Mouse (Mus musculus) hindbrain, embryonic 14.5 days (tissue): ENCODE data around the gene Srsf12. TPM values are rescaled to one million over a fixed set of nuclear protein-coding genes. Genes with fewer than 3 reads are reported as not detected.

ENCODE experiments used
- ATAC-seq: fragments of 200-750 bp; cut with Nextera tagmentation; 2 replicates; pipeline ENCODE4 v1.8.0; 2017; ENCODE audit warnings: moderate number of reproducible peaks, mild to moderate bottlenecking, moderate TSS enrichment, moderate library complexity; ENCODE audit not compliant: low FRiP score
- DNase-seq: peaks from one replicate; pipeline ENCODE4 v3.0.0-alpha.2; 2015; ENCODE audit warnings: low spot score
- H3K27ac ChIP-seq: fragments of 300-500 bp; sonication (generic); 2 replicates; pipeline ENCODE4 v1.5.1; 2014; ENCODE audit warnings: mild to moderate bottlenecking, moderate library complexity
- H3K27me3 ChIP-seq: fragments of 300-500 bp; sonication (generic); 2 replicates; pipeline ENCODE4 v1.6.1; 2014; ENCODE audit warnings: mild to moderate bottlenecking, low read length, mixed read lengths; ENCODE audit not compliant: control insufficient read depth, insufficient read depth
- H3K36me3 ChIP-seq: fragments of 300-500 bp; sonication (generic); replicated peaks from 2 replicates; pipeline ENCODE4 v1.6.1; 2014; ENCODE audit not compliant: control insufficient read depth, insufficient read depth
- H3K4me1 ChIP-seq: fragments of 300-500 bp; sonication (generic); replicated peaks from 2 replicates; pipeline ENCODE4 v1.6.1; 2014; ENCODE audit warnings: antibody characterized with exemption, low read length, mixed read lengths; ENCODE audit not compliant: control insufficient read depth, insufficient read depth
- H3K4me2 ChIP-seq: fragments of 300-500 bp; sonication (generic); replicated peaks from 2 replicates; pipeline ENCODE4 v1.6.1; 2014; ENCODE audit warnings: mild to moderate bottlenecking, moderate library complexity
- H3K4me3 ChIP-seq: fragments of 300-500 bp; sonication (generic); replicated peaks from 2 replicates; pipeline ENCODE4 v1.5.1; 2014; ENCODE audit warnings: mild to moderate bottlenecking, low read length
- H3K9ac ChIP-seq: fragments of 300-500 bp; sonication (generic); 2 replicates; pipeline ENCODE4 v1.6.1; 2014
- H3K9me3 ChIP-seq: fragments of 300-500 bp; sonication (generic); 2 replicates; pipeline ENCODE4 v1.6.1; 2016; ENCODE audit warnings: low read length; ENCODE audit not compliant: control insufficient read depth
- WGBS: fragments of 180-500 bp; shearing (Covaris S2); extraction: QIAGEN DNeasy Blood & Tissue Kit; methylation state at CpG from one replicate; pipeline ENCODE4 v1.1.7; 2014; 5-methylcytosine and 5-hydroxymethylcytosine counted together
- polyA plus RNA-seq: library from polyadenylated mRNA; unstranded; fragments of >200 nt; fragmentation: Nextera tagmentation; extraction: Ambion mirVana; gene quantifications from 2 replicates; pipeline ENCODE4 v1.2.1, GENCODE M21; 2014

The Srsf12 gene
- polyA plus RNA-seq, 1 experiment from 2014 or later: 68.5 TPM

DNA sequence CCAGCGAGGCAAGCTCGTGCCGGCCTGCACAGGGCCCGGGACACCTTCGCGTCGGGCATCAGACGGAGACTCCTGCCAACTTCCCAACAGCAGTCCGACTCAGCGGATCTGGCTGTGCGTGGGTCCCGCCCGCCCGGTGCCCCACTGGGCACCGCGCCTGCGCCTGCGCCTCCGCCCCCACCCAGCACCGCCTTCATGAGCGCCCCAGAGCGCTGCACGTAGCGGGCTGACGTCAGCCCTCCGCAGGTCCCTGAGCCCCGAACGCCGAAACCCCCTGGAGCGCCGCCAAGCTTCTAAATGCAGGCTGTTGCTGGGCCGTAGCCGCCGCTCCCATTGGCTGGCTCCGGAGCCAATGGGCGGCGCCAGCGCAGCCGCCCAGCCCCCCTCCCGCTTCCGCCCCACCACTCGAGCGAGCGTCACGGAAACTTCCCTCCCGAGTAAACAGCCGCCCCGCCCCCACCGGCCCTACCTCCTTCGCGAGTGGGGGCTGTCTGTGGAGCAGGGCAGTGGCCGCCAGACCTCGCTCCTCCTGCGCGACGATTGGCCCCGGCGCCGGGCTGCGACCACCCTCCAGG is 38.8 kb downstream of the Srsf12 start:
- peaks cover 13% of the 10 kb centered on the region for H3K4me1 ChIP-seq
- peak overlapping the region; percentile 98 for H3K27ac ChIP-seq
- H3K36me3 ChIP-seq: peaks cover 36% of the 10 kb centered on the region
- ATAC-seq (peak; percentile 94), DNase-seq (peak; percentile 98)
- 1% methylated on average over 52 of the region's 60 CpGs for WGBS
- no peaks in the 10 kb centered on the region for H3K9me3 ChIP-seq
- H3K4me3 ChIP-seq: peak overlapping the region; percentile 89
- peak overlapping the region; percentile 68 for H3K4me2 ChIP-seq
- H3K9ac ChIP-seq: peak overlapping the region; percentile 98
- H3K27me3 ChIP-seq: no peaks in the 10 kb centered on the region

DNA sequence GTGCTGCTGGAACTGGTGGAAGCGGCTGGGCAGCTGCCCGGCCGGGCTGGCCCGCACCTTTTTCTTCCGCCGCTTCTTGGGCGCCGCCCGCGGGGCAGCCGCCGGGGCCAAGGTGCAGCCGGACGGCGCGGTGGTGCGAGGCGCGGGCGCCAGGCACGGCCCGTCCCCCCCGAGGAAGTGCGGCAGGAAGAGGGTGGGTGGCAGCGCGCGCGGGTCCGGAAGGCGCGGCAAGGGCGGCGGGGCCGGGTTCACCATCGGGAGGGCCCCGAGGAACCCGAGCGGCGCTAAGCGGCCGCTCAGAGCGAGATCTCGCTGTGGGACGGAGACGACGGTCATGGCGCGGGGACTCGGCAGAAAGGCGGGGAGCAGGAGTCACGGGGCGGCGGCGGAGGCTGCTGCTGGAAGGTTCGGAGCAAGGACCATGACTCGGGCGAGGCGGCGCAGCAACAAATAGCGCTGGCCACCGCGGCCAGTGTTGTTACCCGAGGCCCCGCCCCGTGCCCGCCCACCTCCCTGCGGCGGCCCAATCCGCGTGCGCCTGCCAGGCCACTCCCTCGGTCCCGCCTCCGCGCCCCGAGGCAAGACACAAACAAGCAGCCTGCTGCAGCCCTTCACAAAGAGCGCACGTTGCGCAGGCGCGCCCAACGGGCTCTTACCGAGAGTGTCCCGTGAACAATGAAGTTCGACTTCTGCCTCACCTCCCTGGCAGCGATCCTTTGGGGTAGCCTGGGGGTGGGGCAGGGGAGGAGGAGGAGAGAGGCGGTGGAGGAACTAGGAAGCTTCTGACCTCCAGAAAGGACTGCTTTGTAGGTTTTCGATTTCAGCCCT is 39.5 kb downstream of the Srsf12 start:
- peak; percentile 97 for DNase-seq
- peak overlapping the region; percentile 68 for H3K4me2 ChIP-seq
- H3K9ac ChIP-seq: peak overlapping the region; percentile 98
- no peaks in the 10 kb centered on the region for H3K9me3 ChIP-seq
- H3K27ac ChIP-seq: peak overlapping the region; percentile 98
- under 1% methylated on average over 68 of the region's 88 CpGs for WGBS
- H3K27me3 ChIP-seq: no peaks in the 10 kb centered on the region
- ATAC-seq: peak; percentile 93
- peak overlapping the region; percentile 89 for H3K4me3 ChIP-seq
- peaks cover 29% of the 10 kb centered on the region for H3K36me3 ChIP-seq
- peaks cover 13% of the 10 kb centered on the region for H3K4me1 ChIP-seq

DNA sequence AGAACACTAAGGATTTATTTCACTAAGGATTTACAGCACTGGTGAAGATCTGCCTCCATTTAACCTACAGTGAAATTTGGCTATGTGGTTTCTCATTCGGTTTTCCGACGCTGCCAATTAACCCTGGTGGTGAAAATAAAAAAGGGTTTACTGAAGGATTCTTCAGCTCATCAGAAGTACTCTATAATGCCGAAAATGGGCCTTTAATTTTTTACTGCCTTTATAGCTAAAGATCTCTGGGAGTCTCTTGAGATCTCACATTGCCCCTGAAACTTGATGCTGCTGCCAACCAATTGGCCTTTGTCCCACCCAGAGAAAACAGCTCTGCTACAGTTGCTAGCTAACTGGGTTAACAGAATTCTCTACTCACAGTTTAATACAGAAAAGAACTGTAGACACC is 40.1 kb downstream of the Srsf12 start:
- DNase-seq: no peak
- H3K36me3 ChIP-seq: peaks cover 22% of the 10 kb centered on the region
- no peaks in the 10 kb centered on the region for H3K9me3 ChIP-seq
- ATAC-seq: no peak
- peak overlapping the region; percentile 89 for H3K4me3 ChIP-seq
- H3K4me1 ChIP-seq: peaks cover 13% of the 10 kb centered on the region
- WGBS: 1% methylated on average over 4 of the region's 4 CpGs
- H3K9ac ChIP-seq: peak overlapping the region; percentile 98
- H3K27ac ChIP-seq: peak overlapping the region; percentile 98
- H3K27me3 ChIP-seq: no peaks in the 10 kb centered on the region
- H3K4me2 ChIP-seq: peak overlapping the region; percentile 68

DNA sequence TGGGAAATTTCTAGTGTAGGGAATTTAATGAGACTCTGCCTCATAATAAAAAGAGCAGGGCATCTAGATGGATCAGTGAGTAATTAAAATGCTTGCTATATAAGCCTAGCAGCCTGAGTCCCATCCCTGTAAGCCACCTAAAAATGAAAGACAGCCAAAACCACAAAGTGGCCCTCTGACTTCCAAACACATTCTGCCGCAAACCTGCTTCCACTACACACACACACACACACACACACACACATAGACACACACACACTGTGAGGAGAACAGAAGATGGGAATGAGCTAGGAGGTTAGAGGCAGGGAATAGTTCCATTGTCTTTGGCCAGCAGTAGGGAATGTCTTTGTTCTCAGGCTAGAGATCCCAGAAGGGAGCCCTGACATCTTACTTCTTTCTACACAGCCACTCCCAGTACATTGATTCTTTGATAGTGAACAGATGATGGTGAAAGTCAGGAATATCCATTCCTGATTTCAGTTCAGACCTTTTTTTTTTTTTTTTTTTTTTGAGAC is 41.0 kb downstream of the Srsf12 start:
- no peak for ATAC-seq
- H3K27me3 ChIP-seq: no peaks in the 10 kb centered on the region
- peaks cover 13% of the 10 kb centered on the region for H3K4me1 ChIP-seq
- peaks cover 14% of the 10 kb centered on the region for H3K36me3 ChIP-seq
- WGBS: 56% methylated on average over 1 of the region's 1 CpGs
- H3K4me2 ChIP-seq: no peak overlapping the region
- no peaks in the 10 kb centered on the region for H3K9me3 ChIP-seq
- H3K27ac ChIP-seq: peak overlapping the region; percentile 98; the same call in 1 of the 2 replicates
- no peak for DNase-seq
- no peak overlapping the region for H3K9ac ChIP-seq
- no peak overlapping the region for H3K4me3 ChIP-seq

DNA sequence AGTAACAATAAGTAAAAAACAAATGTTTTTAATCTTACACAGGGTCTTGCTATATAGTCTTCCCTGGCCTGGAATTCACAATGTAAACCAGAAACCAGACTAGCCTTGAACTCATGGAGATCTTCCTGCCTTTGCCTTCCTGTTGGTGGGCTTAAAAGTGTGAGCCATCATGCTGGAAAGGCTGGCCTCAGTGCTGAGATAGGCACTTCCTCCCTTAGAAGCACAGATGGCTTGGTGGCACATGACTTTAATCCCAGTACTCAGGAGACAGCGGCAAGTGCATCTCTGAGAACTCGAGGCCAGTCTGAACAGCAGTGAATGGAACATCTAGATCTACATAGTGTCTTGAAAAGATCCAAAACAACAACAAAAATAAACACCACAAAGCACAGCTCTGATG is 42.1 kb downstream of the Srsf12 start:
- no peaks in the 10 kb centered on the region for H3K9me3 ChIP-seq
- no peak for ATAC-seq
- peaks cover 11% of the 10 kb centered on the region for H3K4me1 ChIP-seq
- H3K4me2 ChIP-seq: no peak overlapping the region
- H3K27ac ChIP-seq: no peak overlapping the region
- DNase-seq: no peak
- H3K27me3 ChIP-seq: no peaks in the 10 kb centered on the region
- 89% methylated on average over 2 of the region's 2 CpGs for WGBS
- H3K9ac ChIP-seq: no peak overlapping the region
- H3K36me3 ChIP-seq: peaks cover 3% of the 10 kb centered on the region
- no peak overlapping the region for H3K4me3 ChIP-seq

DNA sequence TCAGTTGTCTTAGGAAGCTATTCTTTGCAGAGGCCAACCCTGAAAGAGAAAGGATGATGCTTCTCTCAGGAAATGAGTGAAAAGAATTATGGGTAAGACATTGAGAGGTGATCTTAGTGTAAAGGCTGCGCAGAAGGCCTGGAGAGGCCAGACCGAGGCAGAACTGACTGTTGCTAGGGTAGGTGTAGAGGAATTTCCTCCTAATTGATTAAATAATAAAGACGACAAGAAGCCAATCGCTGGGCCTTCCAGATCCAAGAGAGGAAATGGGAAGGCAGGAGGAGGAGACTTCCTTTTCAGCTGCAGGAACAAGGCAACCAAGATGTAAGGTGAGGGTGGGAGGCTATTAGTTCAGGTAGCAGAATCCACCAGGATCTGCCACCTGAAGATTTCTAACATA is 45.9 kb downstream of the Srsf12 start:
- no peak overlapping the region for H3K4me3 ChIP-seq
- no peak overlapping the region for H3K9ac ChIP-seq
- H3K9me3 ChIP-seq: no peaks in the 10 kb centered on the region
- no peaks in the 10 kb centered on the region for H3K4me1 ChIP-seq
- no peak overlapping the region for H3K27ac ChIP-seq
- H3K27me3 ChIP-seq: no peaks in the 10 kb centered on the region
- no peak overlapping the region for H3K4me2 ChIP-seq
- DNase-seq (no peak), ATAC-seq (no peak)
- H3K36me3 ChIP-seq: no peaks in the 10 kb centered on the region
- WGBS: 43% methylated on average over 4 of the region's 4 CpGs

DNA sequence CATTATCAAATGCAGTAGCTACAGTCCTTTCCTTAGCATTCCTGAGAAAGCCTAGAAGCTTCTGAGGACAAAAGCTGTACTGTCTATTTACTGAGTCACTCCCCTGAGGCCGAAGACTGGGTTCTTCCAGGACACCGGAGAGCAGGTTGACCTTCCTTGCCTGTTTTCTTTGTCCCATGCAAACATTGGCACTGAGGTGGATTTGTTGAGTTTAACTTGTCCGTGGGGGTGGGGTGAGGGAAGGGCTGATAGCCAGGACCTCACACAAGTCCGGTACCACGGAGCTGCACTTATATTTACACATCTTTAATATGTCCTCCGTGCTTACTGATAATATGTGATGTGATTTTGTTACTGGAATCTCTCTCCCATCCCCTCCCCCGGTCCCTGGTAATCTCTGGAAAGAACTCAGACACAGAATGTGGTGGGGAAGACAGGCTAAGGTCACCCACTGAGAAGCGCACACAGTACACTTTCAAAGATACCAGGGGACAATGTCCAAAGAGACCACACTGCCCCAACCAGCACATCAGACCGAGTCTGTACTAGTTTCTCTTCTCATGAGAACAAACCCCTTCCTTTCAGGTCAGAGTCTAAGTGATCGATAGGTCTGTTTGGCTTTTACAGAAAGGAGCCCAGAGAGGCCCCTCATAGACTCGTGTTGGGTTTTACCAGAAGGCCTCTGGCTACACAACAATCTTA is 48.6 kb downstream of the Srsf12 start:
- Histone ChIP-seq H3K27me3 (no peaks in the 10 kb centered on the region), H3K4me1 (no peaks in the 10 kb centered on the region), H3K36me3 (no peaks in the 10 kb centered on the region), H3K4me2 (no peak overlapping the region), H3K9me3 (no peaks in the 10 kb centered on the region), H3K9ac (no peak overlapping the region), H3K27ac (no peak overlapping the region), H3K4me3 (no peak overlapping the region)
- 84% methylated on average over 11 of the region's 11 CpGs for WGBS
- DNase-seq (no peak), ATAC-seq (no peak)

DNA sequence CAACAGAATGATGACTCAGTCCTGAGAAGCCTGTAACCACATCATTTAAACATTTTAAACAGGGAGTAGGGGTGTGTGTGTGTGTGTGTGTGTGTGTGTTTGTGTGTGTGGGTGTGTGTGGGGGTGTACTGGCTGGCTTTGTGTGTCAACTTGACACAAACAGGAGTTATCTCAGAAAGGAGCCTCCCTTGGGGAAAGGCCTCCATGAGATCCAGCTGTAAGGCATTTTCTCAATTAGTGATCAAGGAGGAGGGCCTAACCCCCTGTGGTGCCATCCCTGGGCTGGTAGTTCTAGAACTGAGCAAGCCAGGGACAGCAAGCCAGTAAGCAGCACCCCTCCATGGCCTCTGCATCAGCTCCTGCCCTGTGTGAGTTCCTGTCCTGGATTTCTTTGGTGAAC is 51.5 kb downstream of the Srsf12 start:
- Histone ChIP-seq H3K4me2 (no peak overlapping the region), H3K27ac (no peak overlapping the region), H3K27me3 (no peaks in the 10 kb centered on the region), H3K4me1 (no peaks in the 10 kb centered on the region), H3K36me3 (no peaks in the 10 kb centered on the region), H3K9me3 (no peaks in the 10 kb centered on the region), H3K9ac (no peak overlapping the region), H3K4me3 (no peak overlapping the region)
- no peak for ATAC-seq
- DNase-seq: no peak

DNA sequence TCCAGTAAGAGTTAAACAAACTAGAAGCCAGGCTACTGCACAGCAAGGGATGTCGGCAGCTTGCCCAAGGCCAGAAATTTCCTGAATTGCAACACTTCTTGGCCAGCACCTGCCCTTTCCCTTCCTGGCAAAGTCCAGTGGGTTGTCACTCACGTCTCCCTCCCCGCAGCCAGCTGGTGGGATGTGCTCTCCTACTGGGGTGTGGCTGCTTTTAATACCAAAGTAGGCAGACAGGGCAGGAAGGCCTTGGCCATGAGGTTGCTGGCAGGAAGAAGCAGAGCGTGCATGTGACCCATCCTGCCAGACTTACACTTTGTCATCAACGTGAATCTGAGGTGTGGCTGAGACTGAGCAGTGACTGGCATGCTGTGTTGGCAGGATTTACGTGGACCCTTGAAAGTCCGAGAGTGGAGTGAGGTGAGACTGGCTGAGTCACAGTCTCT is 52.5 kb downstream of the Srsf12 start:
- ATAC-seq: no peak; the same call in 1 of the 2 replicates
- no peak overlapping the region for H3K27ac ChIP-seq
- WGBS: 72% methylated on average over 7 of the region's 7 CpGs

More for the DNA sequence above, 52.5 kb downstream of the Srsf12 start:
- H3K4me1 ChIP-seq: no peaks in the 10 kb centered on the region
- no peak overlapping the region for H3K4me3 ChIP-seq
- H3K27me3 ChIP-seq: no peaks in the 10 kb centered on the region
- H3K9ac ChIP-seq: no peak overlapping the region
- peak; percentile 42 for DNase-seq
- no peaks in the 10 kb centered on the region for H3K36me3 ChIP-seq
- H3K4me2 ChIP-seq: no peak overlapping the region
- H3K9me3 ChIP-seq: no peaks in the 10 kb centered on the region
